Mouse (Mus musculus): ENCODE measurements around the gene Sipa1l1.

- TF ChIP-seq CTCF (conservative IDR thresholded peaks at IDR 0.05 in 1 of 2, IDR thresholded peaks at IDR 0.05 in 1 of 2; ENCODE audit: low read depth in 2 of 2, low read length in 2 of 2) (no peak), USF1 (IDR thresholded peaks at IDR 0.05; ENCODE audit: low read depth, low read length) (no peak), ZMIZ1 (IDR thresholded peaks at IDR 0.05; ENCODE audit: low read depth, low read length) (no peak), GABPA (IDR thresholded peaks at IDR 0.05; ENCODE audit: insufficient replicate concordance, low read depth, low read length) (no peak)
Observed at GRCm38 (mm10) chr12:82312091-82312820, 143.1 kb downstream of the Sipa1l1 start.
